Mouse (Mus musculus) thymus, adult 2 months (tissue): ENCODE data around the gene Prdm16.

Experiments
- CTCF ChIP-seq: fragments of 200-500 bp; IDR thresholded peaks from 2 replicates; pipeline ENCODE4 v1.5.1; 2012; ENCODE audit warnings: mild to moderate bottlenecking, control low read depth, low read length, moderate library complexity, borderline replicate concordance; ENCODE audit not compliant: control insufficient read depth, poor library complexity, insufficient read depth; ENCODE audit errors: extremely low read depth
- POLR2A ChIP-seq: fragments of 200-500 bp; IDR thresholded peaks from 2 replicates; pipeline ENCODE4 v1.6.1; 2012; ENCODE audit warnings: mild to moderate bottlenecking, low read length, control low read depth, moderate library complexity; ENCODE audit not compliant: control insufficient read depth, poor library complexity, insufficient read depth; ENCODE audit errors: extremely low read depth

- TF ChIP-seq POLR2A (no peak), CTCF (no peak)
Observed at GRCm38 (mm10) chr4:154499701-154500523, 136.8 kb downstream of the Prdm16 start.
